Mouse (Mus musculus) cerebellum, adult 2 months (tissue): ENCODE data around the gene Efna1. TPM values are rescaled to one million over a fixed set of nuclear protein-coding genes. Genes with fewer than 3 reads are reported as not detected.

ENCODE experiments used
- DNase-seq, 2 experiments: peaks; one replicate each; pipeline ENCODE4 v3.0.0; 2021
- H3K27ac ChIP-seq: fragments of 200-500 bp; 2 replicates; pipeline ENCODE4 v1.5.1; 2012; ENCODE audit warnings: low read length, control low read depth, inconsistent platforms; ENCODE audit not compliant: insufficient read depth
- H3K27me3 ChIP-seq: fragments of 200-500 bp; 2 replicates; pipeline ENCODE4 v1.6.1; 2012; ENCODE audit warnings: inconsistent platforms, mild to moderate bottlenecking, low read length, moderate library complexity; ENCODE audit not compliant: control insufficient read depth, insufficient read depth
- H3K4me1 ChIP-seq: fragments of 200-500 bp; 2 replicates; pipeline ENCODE4 v1.6.1; 2011; ENCODE audit warnings: low read length; ENCODE audit not compliant: control insufficient read depth, insufficient read depth
- H3K4me3 ChIP-seq: fragments of 200-500 bp; replicated peaks from 2 replicates; pipeline ENCODE3; 2011; ENCODE audit warnings: mild to moderate bottlenecking, low read depth, low read length, control low read depth; ENCODE audit not compliant: insufficient read depth
- CTCF ChIP-seq: fragments of 200-500 bp; IDR thresholded peaks from 2 replicates; pipeline ENCODE4 v1.5.1; 2011; ENCODE audit warnings: low read depth, mild to moderate bottlenecking, control low read depth, low read length, moderate library complexity, borderline replicate concordance; ENCODE audit not compliant: insufficient read depth
- POLR2A ChIP-seq: fragments of 200-500 bp; IDR thresholded peaks from 2 replicates; pipeline ENCODE4 v1.6.1; 2011; ENCODE audit warnings: low read length, control low read depth, borderline replicate concordance; ENCODE audit not compliant: insufficient read depth
- WGBS: fragments of 180-500 bp; shearing (Covaris S2); methylation state at CpG from one replicate; pipeline ENCODE4 v1.1.7; 2018; 5-methylcytosine and 5-hydroxymethylcytosine counted together
- polyA plus RNA-seq: library from polyadenylated mRNA; depleted of rRNA; stranded (reverse); fragments of >200 nt; gene quantifications from 2 replicates; pipeline ENCODE4 v1.2.3, GENCODE M21; 2012

Efna1 gene
- polyA plus RNA-seq, 1 experiment, result 14.2 TPM

DNA sequence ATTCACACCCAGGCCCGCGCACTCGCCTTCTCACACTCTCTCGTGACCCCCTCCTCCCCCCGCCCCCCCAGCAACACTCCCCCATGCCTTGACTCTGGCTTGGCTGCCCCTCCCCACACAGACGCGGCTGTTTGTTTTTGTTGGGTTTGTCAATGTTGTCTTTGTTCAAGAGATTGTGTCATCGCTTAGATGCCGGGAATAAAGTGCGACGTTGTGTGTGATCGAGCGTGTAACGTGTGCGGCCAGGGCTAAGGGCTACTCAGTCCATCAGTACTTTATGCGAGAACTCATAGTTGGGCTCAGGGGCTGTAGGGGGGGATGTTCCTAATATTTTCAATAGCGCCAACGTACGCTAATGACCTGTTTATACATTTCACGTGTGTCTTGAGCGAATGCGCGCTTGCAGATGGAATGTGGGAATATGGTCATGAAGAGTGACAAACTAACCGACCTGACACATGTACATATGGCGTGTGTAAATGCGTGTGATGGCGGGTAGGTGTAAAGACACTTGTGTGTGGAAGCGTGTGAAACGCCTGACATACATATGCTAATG is 814 bp downstream of the Efna1 start:
- peak in 1 of 2 experiments; percentile 45 for DNase-seq
- TF ChIP-seq POLR2A (no peak), CTCF (no peak)
- WGBS, result under 1% methylated on average over 29 of the region's 29 CpGs
- peaks cover 8% of the 10 kb centered on the region for H3K4me1 ChIP-seq
- peak overlapping the region; percentile 84; the same call in 1 of the 2 replicates for H3K27ac ChIP-seq
- peak overlapping the region; percentile 92 for H3K4me3 ChIP-seq
- H3K27me3 ChIP-seq, result no peaks in the 10 kb centered on the region

DNA sequence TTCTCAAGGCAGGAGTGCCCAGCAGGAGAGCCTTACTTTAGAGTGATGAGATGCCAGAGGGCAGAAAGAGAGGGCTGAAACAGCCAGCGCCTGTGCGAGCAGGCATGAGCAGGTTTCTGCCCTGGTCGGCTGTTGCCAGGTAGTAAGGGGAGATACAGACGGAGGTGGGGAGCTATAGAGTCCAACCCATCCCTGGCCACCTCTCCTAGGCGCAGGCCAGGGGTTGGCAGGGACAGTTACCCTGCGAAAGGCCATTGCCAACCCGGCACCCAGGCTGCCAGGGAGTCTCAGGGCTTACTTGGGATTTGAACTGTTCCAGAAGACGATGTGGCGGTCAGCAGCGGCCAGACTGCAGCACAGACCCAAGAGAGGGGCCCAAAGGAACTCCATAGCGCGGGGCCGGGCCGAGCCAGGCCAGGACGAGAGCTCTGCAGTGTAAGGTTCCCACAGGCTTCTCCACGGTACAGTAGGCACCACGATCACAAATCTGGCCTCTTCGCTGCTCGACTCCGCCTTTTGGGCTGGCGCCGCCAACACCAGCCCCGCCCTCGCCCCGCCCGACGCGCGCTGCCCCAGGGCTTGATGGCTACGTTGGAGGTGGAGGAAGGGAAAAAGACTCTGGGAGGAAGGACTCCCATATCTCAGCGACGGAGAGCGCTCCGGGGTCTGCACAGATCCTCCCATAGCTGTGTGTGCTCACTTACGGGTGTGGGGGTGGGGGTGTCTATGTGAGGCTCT is 1.6 kb downstream of the Efna1 start:
- peak; percentile 90 for DNase-seq
- TF ChIP-seq CTCF (no peak), POLR2A (peak; percentile 83; the same call in 1 of the 2 replicates)
- 1% methylated on average over 35 of the region's 35 CpGs for WGBS
- H3K27me3 ChIP-seq, result no peaks in the 10 kb centered on the region
- peak overlapping the region; percentile 92 for H3K4me3 ChIP-seq
- peaks cover 8% of the 10 kb centered on the region for H3K4me1 ChIP-seq
- peak overlapping the region; percentile 85 for H3K27ac ChIP-seq

DNA sequence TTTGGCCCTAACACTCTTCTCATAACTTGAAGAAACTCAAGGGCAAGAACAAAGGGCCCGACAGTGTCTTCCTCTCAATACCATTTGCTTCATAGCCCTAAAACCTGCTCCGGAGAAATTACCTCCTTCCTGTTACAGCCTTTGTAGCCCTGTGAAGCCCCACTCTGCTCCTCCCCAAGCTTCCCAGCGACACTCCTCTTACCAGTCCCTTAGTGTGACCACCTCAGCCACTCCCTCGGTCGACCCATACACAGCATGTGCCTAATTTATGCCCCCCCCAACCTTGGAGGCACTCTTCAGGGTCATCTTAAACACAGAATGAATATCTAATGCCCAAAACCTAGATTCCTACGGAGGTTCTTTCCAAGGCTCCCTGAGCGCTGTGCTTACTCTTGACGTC is 2.3 kb downstream of the Efna1 start:
- Histone ChIP-seq H3K4me3 (peak overlapping the region; percentile 92), H3K27me3 (no peaks in the 10 kb centered on the region), H3K4me1 (peaks cover 8% of the 10 kb centered on the region), H3K27ac (0 out of 2 replicates have a peak overlapping the region, but pooled peaks have one; percentile 85)
- no peak for TF ChIP-seq CTCF
- no peak for TF ChIP-seq POLR2A
- peak; percentile 12 to 26 for DNase-seq
- WGBS, result 33% methylated on average over 8 of the region's 8 CpGs

- H3K4me1 ChIP-seq, result peaks cover 8% of the 10 kb centered on the region
- WGBS, result 44% methylated on average over 7 of the region's 7 CpGs
- H3K27me3 ChIP-seq, result no peaks in the 10 kb centered on the region
- peak overlapping the region; percentile 92 for H3K4me3 ChIP-seq
- peak overlapping the region; percentile 46; the same call in 1 of the 2 replicates for H3K27ac ChIP-seq
- DNase-seq, result peak; percentile 29 to 34
- no peak for TF ChIP-seq POLR2A
Observed at GRCm38 (mm10) chr3:89278107-89278506, 2.8 kb downstream of the Efna1 start.

- peak; percentile 42 to 45 for DNase-seq
- WGBS, result 44% methylated on average over 14 of the region's 14 CpGs
- H3K27me3 ChIP-seq, result no peaks in the 10 kb centered on the region
- H3K4me3 ChIP-seq, result peak overlapping the region; percentile 39
- peak overlapping the region; percentile 46; the same call in 1 of the 2 replicates for H3K27ac ChIP-seq
- TF ChIP-seq POLR2A (no peak), CTCF (no peak)
- H3K4me1 ChIP-seq, result peaks cover 8% of the 10 kb centered on the region
Observed at GRCm38 (mm10) chr3:89277281-89278021, 3.5 kb downstream of the Efna1 start.

- WGBS, result 88% methylated on average over 13 of the region's 13 CpGs
- Histone ChIP-seq H3K27ac (no peak overlapping the region), H3K4me3 (no peak overlapping the region), H3K27me3 (no peaks in the 10 kb centered on the region), H3K4me1 (peaks cover 8% of the 10 kb centered on the region)
- DNase-seq, result no peak
- TF ChIP-seq CTCF (no peak), POLR2A (no peak)
Observed at GRCm38 (mm10) chr3:89276061-89276460, 4.9 kb downstream of the Efna1 start.

- WGBS, result 35% methylated on average over 6 of the region's 6 CpGs
- Histone ChIP-seq H3K27ac (no peak overlapping the region), H3K4me1 (peaks cover 22% of the 10 kb centered on the region), H3K27me3 (no peaks in the 10 kb centered on the region), H3K4me3 (no peak overlapping the region)
- no peak for TF ChIP-seq CTCF
- peak in 1 of 2 experiments; percentile 46 for DNase-seq
Observed at GRCm38 (mm10) chr3:89271760-89272159, 9.2 kb downstream of the Efna1 start.
